Mouse (Mus musculus) cerebellum, adult 9-10 months (tissue): ENCODE data around the gene Capn11.

Experiments
- DNase-seq: peaks from one replicate; pipeline ENCODE4 v3.0.0; 2022

The Capn11 gene

GRCm38 (mm10) chr17:45596631-45597396 lies 62.3 kb downstream of the Capn11 start:
- peak; percentile 82 for DNase-seq

DNA sequence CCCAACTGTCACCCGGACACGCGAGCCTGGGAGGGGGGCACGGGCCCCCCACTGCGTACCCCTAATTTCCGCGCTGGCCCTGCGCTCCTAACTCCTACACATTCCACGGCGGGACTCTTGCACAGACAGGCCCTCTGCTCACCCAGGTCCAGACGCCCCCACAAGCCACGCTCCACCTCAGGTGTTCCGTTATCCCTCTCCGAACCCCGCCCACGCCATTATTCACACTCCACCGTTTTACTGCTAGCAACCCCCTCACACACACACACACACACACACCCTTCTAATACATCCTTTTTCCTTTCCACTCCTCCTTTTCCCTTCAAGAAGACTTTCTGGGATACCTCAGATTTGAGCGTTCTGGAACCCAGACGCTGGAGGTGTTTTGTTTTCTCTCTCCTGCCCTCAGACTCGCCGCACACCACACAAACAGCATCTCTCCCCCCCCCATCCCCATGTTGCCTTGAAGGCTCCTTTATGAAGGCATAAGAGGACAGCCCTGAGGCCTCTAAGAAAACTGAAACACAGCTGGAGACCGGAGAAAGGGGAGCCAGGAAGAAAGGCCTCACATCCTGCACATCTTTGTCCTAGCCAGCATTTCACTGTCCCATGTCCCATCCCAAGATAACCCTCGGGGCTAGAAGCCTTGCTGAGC lies 63.3 kb downstream of the Capn11 start:
- peak; percentile 65 for DNase-seq

DNA sequence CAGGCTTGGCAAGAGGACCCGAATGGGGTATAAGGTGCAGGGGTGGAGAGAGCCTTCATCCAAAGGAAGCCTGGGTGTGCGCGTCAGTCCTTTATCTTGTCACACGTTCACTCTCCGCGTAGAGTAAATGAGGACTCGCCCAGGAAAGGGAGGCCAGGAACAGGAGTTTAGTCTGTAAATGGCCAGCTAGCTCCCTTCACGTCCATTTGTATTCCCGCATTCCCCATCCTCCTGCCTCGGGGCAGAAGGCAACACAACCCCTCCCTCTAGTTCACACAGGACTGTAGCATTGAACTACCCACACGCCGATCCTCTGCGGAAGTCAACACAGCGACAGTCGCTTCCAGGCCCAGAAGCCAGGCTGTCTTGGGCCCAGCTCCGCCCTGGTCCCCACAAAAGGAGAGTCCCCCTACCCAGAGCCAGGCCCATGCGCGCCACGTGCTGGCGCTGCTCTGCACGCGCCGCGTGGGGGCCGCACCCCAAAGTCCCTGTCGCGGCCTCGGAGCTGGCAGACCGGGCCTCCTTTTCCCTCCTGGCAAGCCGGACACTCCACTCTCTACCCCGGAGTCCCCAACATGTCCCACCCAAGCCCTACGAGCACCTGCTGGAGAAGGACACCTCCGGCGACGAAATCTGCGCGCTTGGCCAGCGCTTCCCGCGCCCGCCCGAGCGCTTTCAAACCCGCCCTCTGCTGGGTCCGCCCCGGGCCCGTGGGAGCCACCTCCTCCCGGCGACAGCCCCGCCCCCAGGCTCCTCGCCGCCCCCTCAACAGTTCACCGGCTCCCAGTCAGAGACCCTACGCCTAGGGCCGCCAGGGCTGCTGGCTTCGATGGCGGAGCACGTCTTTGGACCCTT lies 64.0 kb downstream of the Capn11 start:
- peak; percentile 76 for DNase-seq

DNA sequence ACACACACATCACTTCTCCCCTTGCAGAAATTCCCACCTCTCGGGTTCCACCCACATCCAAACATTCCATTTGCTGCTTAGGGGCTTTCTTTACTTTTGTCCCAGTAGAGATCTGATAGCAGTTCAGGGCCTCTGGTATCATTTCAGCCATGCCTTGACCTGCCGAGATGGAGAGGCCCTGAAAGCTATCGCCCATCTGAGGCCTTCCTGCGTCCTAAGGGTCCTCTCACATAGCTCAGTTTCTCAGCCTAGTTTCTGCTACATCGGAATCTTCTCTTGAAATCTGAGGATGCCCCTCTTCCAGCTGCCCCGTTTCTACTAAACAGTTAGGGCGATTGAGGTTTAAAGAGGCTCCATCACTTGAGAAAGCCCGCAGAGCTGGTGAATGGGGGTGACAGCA lies 64.9 kb downstream of the Capn11 start:
- DNase-seq = no peak

- peak; percentile 52 for DNase-seq
Measured at GRCm38 (mm10) chr17:45593479-45593878, 65.6 kb downstream of the Capn11 start.

DNA sequence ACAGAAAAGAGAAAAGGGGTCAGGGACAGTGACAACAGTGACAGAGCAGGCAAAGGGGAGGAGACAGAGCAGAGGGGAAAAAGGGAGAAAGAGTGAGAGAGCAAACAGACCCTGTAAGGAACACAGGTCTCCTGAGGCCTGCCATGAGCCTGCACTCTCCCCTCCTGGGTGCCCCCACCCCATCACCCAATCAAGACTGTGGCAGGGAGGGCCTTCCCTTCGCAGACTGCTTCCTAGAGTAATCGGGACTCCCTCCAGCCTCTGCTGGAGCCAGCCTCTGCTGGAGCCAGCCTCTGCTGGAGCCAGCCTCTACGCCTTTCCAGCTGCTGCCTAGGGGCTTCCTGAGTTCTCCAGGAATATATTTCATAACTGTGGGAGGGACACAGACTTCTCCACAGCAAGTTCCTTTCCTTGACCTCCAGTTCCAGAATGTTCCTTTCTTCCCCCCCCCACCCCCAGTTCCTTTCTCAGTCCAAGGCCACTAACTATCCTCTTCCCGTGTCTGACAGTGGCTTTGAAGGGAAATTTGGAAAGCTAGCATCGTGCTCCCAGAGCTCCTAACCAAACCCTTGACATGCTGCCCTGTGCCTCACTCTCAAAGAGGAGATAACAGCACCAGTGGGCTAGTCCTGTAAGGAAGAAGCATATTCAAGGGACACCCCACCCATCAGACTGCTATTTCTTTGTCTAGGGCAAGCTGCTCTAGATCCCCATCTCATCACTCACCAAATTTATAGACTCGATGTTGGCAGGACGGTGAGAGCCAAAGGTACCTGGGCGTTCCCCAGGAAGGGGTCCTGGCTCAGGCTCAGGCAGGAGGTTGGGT lies 66.3 kb downstream of the Capn11 start:
- DNase-seq = peak; percentile 50

DNA sequence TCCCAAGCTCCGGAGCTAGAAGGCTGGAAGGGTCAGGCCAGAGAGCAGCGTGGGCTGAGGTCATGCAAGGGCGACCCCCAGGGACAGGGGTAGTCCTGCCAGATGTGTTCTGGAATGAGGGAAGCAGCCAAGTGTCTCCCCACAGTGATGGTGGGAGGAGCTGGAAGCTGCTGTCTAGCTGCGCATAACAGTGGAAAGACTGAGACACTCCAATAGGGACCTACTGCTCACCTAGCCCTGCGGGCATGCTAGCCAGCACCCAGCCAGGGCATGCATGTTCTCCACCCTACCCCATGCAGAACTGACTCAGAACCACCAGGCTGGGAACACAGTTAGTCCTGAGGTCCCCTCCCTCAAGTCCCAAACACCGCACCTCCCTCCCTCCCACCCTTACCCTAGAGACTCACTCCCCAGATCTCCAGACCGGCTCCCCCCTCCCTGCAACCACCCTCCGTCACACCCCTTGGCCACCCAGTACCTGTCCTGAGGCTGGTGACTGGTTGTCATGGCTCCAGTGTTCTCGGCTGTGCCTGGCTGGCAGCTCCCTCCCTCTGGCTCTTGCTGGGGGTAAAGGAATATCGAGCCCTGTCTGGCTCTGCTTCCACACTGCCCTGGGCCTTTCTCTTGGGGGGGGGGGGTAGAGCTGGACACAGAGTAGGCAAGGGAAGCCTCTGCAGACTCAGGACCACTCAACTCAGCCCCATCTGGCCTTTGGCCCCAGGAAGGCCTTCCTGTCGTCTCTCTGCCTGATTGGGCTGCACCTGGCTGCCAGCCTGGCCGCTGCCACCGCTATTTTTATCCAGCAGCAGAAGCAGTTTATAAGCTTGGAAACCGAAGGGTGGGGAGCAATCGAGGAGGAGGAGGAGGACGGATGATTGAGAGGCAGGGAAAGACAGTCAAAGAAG lies 67.2 kb downstream of the Capn11 start:
- peak; percentile 61 for DNase-seq

- DNase-seq = peak; percentile 34
Measured at GRCm38 (mm10) chr17:45590410-45590809, 68.7 kb downstream of the Capn11 start.

DNA sequence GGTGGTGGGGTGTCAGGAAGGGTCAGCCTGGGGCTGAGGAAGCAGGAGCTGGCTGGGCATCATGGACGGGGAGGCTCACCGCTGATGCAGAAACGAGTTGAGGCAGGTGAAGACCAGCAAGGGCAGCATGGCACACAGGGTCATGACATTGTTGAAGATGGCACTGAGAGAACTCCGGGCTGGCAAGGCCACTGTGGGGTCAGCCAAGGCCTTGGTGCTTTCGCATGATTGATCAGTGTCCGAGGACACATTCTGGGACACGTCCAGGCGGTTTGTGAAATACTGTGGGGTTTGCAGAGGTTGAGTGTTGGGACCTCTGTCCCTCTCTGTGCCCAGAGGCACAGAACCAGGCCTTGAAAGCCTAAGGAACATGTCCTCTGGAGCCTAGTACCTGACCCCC lies 69.3 kb downstream of the Capn11 start:
- peak; percentile 36 for DNase-seq

DNA sequence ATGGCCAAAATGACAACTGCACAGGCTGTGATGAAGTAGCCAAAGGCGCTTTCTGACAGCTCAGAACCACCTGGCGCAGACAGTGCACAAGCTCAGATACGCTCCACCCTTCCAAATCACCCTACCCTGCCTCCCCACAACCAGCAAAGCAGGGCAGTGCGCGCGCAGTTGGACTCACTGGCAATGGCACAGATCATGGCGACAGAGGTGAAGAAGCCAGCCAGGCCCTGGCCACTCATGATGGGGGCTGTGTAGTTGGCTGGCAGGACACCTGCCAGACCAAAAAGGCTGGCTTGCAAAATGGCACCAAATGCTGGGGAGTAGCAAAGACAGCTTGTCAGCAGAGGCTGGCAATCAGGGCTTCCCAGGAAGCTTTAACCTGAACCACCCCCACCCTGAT lies 69.9 kb downstream of the Capn11 start:
- DNase-seq = peak; percentile 61

DNA sequence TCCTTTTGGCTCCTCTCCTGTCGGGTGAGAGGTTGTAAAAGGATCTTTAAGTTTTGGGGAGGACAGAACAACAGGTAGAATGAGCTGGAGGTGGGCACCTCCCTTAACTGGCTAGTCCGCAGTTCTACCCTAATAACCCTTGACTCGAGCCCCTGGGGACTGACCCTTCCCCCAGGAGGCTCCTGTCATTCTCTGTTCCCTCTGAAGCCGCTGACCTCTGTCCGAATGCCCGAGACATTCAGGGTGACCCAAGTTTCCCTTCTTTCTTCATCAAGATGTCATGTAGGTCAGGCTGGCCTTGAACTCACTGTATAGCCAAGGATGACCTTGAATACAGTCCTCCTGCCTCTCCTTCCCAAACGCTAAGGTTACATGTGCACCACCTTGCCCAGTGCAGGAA lies 70.8 kb downstream of the Capn11 start:
- DNase-seq = peak; percentile 33

DNA sequence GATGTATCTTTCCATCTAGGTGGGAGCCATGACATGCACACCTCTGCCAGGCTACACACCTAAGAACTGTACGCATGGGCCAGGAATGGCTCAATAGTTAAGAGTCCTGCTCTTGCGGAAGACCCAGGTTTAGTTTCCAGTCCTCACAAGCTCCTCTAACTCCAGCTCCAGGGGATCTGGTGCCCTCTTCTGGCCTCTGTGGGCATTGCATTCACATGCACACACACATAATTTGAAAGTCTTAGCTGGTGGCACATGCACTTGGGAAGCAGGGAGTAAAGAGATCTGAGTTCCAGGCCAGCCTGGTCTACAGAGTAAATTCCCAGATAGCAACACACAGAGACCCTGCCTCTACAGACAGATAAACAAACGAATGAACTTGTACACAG lies 72.7 kb downstream of the Capn11 start:
- DNase-seq = peak; percentile 29

- peak; percentile 34 for DNase-seq
Measured at GRCm38 (mm10) chr17:45585725-45586448, 73.2 kb downstream of the Capn11 start.

GRCm38 (mm10) chr17:45584939-45585678 lies 74.0 kb downstream of the Capn11 start:
- DNase-seq = peak; percentile 86

DNA sequence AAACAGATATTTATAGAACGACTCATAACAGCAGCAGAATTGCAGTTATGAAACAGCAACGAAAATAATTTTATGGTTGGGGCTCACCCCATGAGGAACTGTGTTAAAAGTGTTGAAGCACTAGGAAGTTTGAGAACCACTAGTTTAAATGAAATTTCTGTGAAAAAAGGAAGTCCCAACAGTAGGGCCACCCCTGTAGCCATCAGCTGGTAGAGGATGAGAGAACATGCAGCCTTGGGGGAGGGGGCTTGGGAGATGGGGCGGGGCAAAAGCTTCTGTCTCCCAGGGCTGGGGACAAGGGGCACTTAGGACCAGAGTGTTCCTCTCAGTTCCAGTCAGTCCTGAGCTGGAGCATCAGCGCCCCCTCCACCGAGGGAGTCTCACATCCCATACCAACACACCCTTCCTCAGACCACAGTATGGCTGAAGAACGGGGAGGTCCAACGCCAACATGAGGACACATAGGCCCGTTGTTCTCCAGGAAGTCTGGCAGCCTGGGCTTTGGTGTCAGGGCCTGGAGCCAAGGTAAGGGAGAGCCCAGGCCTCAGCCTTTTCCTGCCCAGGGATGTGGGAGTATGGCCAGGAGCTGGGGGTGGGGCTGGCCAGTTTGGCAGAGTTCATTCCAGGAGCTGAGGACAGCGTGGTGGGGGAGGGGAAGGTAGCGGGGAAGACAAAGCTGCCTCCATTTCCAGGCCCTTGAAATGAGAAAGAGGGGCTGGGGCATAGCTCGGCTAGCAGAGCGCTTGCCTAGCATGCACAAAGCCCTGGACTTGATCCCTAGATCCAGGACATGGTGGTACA lies 74.8 kb downstream of the Capn11 start:
- peak; percentile 80 for DNase-seq

DNA sequence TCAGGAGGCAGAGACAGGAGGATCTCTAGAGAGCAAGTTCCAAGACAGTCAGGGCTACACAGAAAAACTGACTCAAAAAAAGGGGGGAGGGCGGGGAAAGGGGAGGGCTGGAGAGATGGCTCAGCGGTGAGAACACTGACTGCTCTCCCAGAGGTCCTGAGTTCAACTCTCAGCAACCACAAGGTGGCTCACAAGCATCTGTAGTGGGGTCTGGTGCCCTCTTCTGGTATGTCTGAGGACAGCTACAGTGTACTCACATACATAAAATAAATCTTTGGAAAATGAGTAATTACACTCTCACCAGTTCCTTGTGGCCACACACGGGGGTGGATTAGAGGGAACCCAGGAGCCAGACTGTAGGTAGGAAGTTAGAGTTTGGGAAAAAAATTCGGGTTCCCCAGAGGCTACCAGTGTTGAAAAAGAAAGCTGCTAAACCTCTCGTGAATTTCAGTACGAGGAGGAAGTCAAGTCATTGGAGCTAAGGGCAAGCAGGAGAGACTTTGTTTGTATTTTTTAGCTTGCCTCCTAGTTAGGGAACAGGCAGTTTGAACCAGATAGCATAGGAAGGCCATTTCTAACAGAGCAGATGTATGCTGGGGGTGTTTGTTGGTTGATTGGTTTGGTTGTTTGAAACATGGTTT lies 76.3 kb downstream of the Capn11 start:
- no peak for DNase-seq

DNA sequence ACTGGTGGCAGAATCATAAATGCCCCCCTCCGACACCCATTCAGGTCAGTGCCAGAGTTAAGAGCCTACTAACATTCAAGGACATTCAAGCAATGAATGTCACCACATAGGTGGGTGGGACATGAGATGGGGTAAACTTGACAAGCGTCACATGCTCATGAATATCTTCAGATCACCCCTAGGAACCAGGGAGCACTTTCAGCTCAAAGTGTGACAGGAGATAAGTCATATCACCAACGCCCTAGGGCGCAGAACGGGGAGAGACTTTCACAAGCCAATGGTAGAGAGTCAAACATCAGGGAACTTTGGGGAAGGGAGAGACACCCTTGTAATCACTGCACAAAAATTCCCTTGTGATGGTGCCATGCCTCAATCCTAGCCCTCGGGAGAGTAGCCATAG lies 76.9 kb downstream of the Capn11 start:
- no peak for DNase-seq

DNA sequence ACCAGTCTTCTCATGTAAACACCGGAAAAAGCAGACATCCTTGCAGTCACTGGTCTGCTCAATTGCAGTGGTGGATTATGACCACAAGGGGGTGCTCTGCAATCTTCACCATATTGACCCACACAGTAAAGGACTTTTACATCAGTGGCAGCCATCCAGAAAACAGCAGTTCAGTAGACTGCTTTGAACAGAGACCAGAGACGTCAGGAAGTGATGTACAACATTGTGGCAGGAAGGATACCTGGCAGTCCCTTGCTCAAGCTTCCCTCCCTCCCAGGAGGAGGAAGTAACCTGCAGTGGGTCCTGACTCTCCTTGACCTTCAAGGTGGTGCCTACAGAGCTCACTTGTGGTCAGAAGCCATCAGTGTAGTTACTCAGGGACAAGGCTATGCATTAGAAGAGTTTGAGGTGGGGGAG lies 77.5 kb downstream of the Capn11 start:
- DNase-seq = peak; percentile 86
